Mouse (Mus musculus): ENCODE measurements at regions not wholly inside any gene's neighbourhood (a gene's known extent, or its start where the extent isn't known, plus 50 kb on each side); places are given as distances from the start of the nearest gene placed in this dataset.

DNA sequence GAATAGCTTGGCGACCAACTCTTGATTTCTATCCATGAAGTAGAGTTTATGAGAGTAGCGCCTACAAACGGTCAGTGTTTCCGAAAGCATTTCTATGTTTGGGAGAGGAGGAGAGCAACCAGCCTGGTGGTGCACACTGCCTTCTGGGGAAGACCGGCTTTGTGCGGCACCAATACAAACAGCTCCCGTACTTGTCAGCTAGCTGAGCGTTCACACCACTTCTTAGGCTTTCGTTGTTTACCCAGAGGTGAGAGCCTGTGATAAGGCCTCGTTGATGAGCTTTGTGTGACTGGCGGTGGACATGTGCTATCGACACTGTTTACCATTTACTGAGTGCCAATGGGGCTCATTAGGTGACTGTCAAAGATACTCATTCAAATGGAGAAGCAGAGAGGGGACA, 162.0 kb downstream of the Chic2 start:
- Histone ChIP-seq H3K9me3 (no peaks in the 10 kb centered on the region), H3K27ac (no peak overlapping the region), H3K9ac (no peak overlapping the region), H3K36me3 (no peaks in the 10 kb centered on the region), H3K27me3 (no peaks in the 10 kb centered on the region), H3K4me3 (no peak overlapping the region), H3K4me2 (no peak overlapping the region), H3K4me1 (peaks cover 17% of the 10 kb centered on the region)
- 91% methylated on average over 12 of the region's 12 CpGs for WGBS
- no peak for ATAC-seq (ENCODE audit: insufficient number of reproducible peaks, insufficient read depth, low FRiP score, low TSS enrichment, low read depth)

DNA sequence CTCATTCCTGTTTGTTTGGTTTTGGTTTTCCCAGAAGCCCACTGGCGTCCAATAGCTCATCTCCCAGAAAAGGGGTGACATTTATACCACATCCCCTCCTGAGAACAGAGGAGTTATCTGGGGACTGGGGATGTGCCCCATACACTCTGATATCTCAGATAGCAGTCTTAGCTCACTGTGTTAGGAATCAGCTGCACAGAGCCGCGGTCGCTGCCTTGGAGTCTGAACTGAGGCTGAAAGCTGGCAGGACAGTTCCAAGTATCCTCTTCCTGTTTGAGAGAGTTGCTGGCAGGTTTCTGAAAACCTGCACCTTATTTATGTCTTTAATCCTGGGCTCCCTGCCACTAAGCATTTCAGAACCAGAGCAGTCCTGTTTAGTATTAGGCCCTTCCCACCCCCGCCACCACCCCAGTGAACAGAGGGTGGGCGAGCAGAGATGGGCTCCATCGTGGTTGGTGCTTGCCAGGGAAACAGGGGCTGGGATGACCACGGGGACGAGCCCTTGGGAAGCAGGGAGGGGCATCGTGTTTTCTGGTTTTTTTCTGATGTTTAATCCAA, 163.8 kb downstream of the Chic2 start:
- Histone ChIP-seq H3K36me3 (no peaks in the 10 kb centered on the region), H3K4me3 (no peak overlapping the region), H3K4me1 (peaks cover 20% of the 10 kb centered on the region), H3K9me3 (no peaks in the 10 kb centered on the region), H3K27ac (peak overlapping the region; percentile 72), H3K27me3 (no peaks in the 10 kb centered on the region), H3K9ac (no peak overlapping the region), H3K4me2 (peak overlapping the region; percentile 7; the same call in 1 of the 2 replicates)
- ATAC-seq (ENCODE audit: insufficient number of reproducible peaks, insufficient read depth, low FRiP score, low TSS enrichment, low read depth): peak; percentile 59; the same call in 1 of the 2 replicates
- WGBS: 32% methylated on average over 10 of the region's 10 CpGs

DNA sequence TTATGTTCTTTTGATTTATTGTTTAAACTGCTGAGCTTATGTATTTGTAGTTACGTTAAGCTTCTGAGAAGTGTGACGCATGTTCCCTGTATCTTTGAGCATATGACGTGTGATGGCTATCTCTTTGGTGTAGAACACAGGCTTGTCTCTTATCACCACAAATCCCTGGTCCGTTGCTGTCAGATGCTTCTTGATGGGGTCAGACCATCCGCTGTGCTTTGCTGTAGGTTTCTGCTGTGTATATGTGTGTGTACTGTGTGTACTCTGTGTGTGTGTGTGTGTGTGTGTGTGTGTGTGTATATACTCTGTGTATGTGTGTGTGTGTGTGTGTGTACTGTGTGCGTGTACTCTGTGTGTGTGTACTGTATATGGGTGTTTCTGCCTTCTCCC, 164.5 kb downstream of the Chic2 start:
- WGBS: 77% methylated on average over 6 of the region's 6 CpGs
- Histone ChIP-seq H3K4me3 (no peak overlapping the region), H3K27ac (no peak overlapping the region), H3K36me3 (no peaks in the 10 kb centered on the region), H3K9ac (no peak overlapping the region), H3K4me2 (no peak overlapping the region), H3K4me1 (peaks cover 20% of the 10 kb centered on the region), H3K9me3 (no peaks in the 10 kb centered on the region), H3K27me3 (no peaks in the 10 kb centered on the region)
- no peak for ATAC-seq (ENCODE audit: insufficient number of reproducible peaks, insufficient read depth, low FRiP score, low TSS enrichment, low read depth)

DNA sequence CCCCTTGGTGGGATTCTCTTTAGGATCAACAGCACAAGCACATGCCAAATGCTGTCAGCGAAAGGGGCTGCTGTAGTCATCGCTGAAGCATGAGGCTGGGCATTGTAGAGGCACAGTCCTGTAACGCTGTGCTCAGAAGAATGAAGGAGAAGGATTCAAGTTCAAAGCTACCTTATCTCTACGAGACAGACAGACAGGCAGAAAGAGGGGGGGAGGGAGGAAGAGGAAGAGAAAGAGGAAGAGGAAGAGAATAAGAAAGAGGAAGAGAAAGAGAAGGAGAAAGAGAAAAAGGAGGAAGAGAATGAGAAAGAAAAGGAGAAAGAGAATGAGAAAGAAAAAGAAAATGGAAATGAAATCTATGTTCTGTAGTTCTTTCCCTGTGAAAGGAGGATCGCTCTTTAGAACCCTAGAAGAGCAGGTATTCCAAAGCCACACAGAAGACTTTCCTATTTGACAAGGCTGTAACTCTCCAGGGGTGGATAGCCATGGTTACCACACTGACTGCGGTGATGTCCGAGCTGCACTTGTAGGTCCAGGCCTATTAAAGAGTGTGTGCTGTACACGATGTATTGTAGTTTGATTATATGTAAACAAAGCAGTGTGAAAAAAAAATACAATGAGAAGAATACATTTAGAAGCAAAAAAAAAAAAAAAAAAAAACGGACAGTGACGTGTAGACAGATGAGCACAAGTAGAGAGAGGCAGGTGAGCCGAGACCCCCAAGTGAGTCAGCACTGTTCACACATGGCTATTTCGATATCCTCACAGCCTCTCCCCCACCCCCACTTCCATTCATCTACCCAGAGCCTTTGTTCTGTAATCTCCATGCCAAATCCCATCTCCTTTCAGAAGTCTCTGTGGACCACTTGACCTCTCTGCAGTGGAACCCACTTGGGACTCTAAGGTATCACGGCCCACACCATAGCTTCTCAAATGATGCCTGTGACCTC, 165.2 kb downstream of the Chic2 start:
- no peaks in the 10 kb centered on the region for H3K9me3 ChIP-seq
- H3K27ac ChIP-seq: no peak overlapping the region
- no peak overlapping the region for H3K9ac ChIP-seq
- WGBS: 81% methylated on average over 13 of the region's 13 CpGs
- no peak for ATAC-seq (ENCODE audit: insufficient number of reproducible peaks, insufficient read depth, low FRiP score, low TSS enrichment, low read depth)
- no peaks in the 10 kb centered on the region for H3K27me3 ChIP-seq
- no peaks in the 10 kb centered on the region for H3K36me3 ChIP-seq
- H3K4me3 ChIP-seq: no peak overlapping the region
- H3K4me2 ChIP-seq: no peak overlapping the region
- H3K4me1 ChIP-seq: peaks cover 25% of the 10 kb centered on the region

DNA sequence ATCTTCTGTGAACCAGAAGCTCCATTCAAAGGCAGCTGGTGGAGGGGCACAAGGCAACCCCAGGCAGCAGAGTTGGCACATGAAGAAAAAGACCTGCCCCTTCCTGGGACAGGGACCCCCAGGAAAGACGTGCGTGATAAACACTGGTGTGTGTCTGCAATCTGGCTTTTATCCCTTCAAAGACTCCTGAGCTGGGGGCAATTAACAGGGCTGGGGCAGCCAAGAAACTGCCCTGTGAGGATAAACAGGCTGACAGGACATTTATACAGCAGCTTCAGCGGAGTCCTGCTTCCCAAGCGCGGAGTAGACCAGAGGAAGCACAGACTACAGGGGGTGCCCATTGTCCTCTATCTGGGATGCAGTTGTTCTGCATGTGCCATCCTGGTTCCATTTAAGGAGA, 167.0 kb downstream of the Chic2 start:
- Histone ChIP-seq H3K36me3 (no peaks in the 10 kb centered on the region), H3K27me3 (no peaks in the 10 kb centered on the region), H3K9me3 (no peaks in the 10 kb centered on the region), H3K4me3 (no peak overlapping the region), H3K4me2 (no peak overlapping the region), H3K9ac (no peak overlapping the region), H3K4me1 (peaks cover 25% of the 10 kb centered on the region), H3K27ac (0 out of 2 replicates have a peak overlapping the region, but pooled peaks have one; percentile 18)
- ATAC-seq (ENCODE audit: insufficient number of reproducible peaks, insufficient read depth, low FRiP score, low TSS enrichment, low read depth): no peak
- 44% methylated on average over 5 of the region's 5 CpGs for WGBS

DNA sequence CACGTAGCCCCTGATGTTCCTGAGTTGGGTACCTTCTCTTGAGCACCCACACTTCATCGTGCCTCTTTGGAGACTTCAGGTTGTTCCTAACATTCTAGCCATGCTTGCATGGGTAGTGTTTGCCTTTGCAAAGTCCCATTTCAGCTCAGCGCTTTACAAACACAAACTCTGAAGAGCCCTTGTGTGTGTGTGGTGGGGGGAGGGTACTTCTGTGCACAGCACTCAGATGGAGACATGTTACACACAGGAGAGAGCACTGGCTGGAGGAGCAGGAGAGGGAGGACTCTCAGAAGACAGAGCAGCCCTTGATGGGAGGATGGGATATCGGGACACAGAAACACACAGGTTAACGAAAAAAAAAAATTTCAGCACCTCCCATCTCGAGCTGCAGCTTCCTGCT, 167.4 kb downstream of the Chic2 start:
- Histone ChIP-seq H3K27me3 (no peaks in the 10 kb centered on the region), H3K4me1 (peaks cover 25% of the 10 kb centered on the region), H3K9me3 (no peaks in the 10 kb centered on the region), H3K4me2 (no peak overlapping the region), H3K27ac (no peak overlapping the region), H3K9ac (no peak overlapping the region), H3K36me3 (no peaks in the 10 kb centered on the region), H3K4me3 (no peak overlapping the region)
- WGBS: 55% methylated on average over 6 of the region's 6 CpGs
- no peak for ATAC-seq (ENCODE audit: insufficient number of reproducible peaks, insufficient read depth, low FRiP score, low TSS enrichment, low read depth)

DNA sequence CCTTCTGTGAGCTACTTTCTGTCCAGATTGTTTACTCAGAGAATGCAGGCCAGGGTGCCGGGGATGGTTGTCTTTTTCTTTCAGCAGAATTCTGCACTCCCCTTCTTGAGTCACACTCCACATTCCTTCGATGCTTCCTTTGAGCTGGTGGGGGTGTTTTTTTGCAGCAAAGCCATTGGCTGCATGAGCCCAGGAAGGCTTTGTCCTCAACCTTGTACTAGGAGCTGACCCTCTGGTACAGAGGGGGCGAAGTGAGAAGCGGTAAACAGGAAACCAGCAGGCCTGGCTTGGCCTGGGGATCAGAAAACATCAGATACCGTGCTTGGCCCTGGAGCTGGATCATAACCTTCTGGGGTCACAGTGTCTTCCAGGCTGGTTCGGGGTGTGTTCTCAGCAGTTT, 169.9 kb downstream of the Chic2 start:
- no peak for ATAC-seq (ENCODE audit: insufficient number of reproducible peaks, insufficient read depth, low FRiP score, low TSS enrichment, low read depth)
- peaks cover 11% of the 10 kb centered on the region for H3K4me1 ChIP-seq
- no peaks in the 10 kb centered on the region for H3K36me3 ChIP-seq
- no peak overlapping the region for H3K4me2 ChIP-seq
- H3K9ac ChIP-seq: no peak overlapping the region
- H3K4me3 ChIP-seq: no peak overlapping the region
- no peaks in the 10 kb centered on the region for H3K27me3 ChIP-seq
- 40% methylated on average over 6 of the region's 6 CpGs for WGBS
- no peaks in the 10 kb centered on the region for H3K9me3 ChIP-seq
- H3K27ac ChIP-seq: no peak overlapping the region

DNA sequence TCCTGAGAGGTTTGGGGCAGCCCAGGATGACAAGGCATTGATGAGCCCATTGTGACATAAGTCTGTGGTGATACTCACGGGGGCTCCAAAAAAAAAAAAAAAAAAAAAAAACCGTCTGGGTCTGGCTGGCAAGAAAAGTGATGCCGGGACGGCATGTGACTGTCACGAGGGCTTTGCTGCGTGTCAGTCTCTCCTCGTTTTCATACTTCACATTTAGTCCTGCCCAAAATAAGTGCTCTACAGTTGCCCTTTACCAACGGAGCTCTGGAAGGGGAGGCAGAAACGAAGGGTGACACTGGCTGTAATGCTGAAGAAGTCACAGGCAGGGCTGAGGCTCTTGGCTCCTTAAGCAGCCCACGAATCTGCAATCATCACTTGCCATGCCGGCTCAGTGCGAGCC, 167.9 kb upstream of the Lnx1 start:
- no peak overlapping the region for H3K4me3 ChIP-seq
- H3K4me1 ChIP-seq: 0 out of 2 replicates have a peak, but pooled peaks cover 5% of the 10 kb centered on the region
- H3K27me3 ChIP-seq: no peaks in the 10 kb centered on the region
- no peaks in the 10 kb centered on the region for H3K36me3 ChIP-seq
- H3K4me2 ChIP-seq: no peak overlapping the region
- no peak overlapping the region for H3K27ac ChIP-seq
- H3K9ac ChIP-seq: no peak overlapping the region
- 71% methylated on average over 12 of the region's 12 CpGs for WGBS
- no peaks in the 10 kb centered on the region for H3K9me3 ChIP-seq
- ATAC-seq (ENCODE audit: insufficient number of reproducible peaks, insufficient read depth, low FRiP score, low TSS enrichment, low read depth): no peak

DNA sequence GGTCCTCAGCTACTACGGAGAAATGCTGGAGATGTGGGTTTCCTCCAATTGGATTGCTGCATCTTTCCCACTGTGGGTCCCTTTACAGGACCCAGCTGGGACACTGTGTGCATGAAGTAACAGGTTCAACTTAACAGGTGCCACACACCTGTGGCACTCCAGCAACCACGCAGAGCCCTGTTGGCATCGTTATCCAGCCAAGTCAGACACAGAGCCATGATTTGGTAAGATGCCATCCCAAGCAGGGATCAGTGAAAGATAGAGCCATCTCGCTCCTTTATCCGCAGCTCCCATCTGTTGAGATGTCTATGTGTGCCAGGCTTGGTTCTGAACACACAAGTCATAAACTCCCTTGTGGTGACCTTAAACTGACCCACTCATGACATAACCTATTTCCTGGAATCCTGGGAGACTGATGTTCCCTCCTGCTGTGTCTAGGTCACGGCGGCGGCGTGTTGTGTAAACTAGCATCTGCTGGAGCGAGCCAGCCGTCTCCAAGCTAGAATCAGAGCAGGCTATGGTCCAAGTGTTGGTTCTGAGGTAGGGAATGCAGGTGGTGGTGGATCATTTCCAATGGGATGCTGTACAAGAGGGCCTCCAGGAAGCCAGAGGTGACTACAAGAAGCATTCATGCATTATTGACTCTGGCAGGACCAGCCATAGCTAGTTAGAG, 164.5 kb upstream of the Lnx1 start:
- 92% methylated on average over 11 of the region's 11 CpGs for WGBS
- Histone ChIP-seq H3K27ac (no peak overlapping the region), H3K9ac (no peak overlapping the region)

DNA sequence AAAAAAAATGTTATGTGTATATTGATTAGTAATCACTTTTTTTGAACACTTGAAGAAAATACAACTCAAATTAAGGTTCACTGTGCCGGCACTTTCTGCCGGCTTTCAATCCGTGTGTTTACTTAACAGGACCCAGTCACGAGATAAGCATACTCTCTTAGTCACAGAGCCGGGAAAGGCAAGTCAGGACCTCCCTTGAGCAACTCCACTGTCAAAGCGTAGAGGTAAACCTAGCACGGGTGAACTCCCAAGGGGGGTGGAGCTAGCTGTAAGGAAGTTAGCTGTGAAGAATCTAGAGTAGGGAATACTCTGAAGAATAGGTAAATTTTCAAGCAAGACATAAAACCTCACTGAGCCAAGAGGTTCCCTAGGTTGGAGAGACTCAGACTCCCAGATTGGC, 164.0 kb upstream of the Lnx1 start:
- no peaks in the 10 kb centered on the region for H3K27me3 ChIP-seq
- no peak overlapping the region for H3K4me2 ChIP-seq
- ATAC-seq (ENCODE audit: insufficient number of reproducible peaks, insufficient read depth, low FRiP score, low TSS enrichment, low read depth): no peak
- WGBS: 64% methylated on average over 7 of the region's 7 CpGs
- no peaks in the 10 kb centered on the region for H3K4me1 ChIP-seq
- no peak overlapping the region for H3K4me3 ChIP-seq
- no peaks in the 10 kb centered on the region for H3K36me3 ChIP-seq
- no peak overlapping the region for H3K27ac ChIP-seq
- H3K9me3 ChIP-seq: no peaks in the 10 kb centered on the region
- no peak overlapping the region for H3K9ac ChIP-seq

More for the DNA sequence above, 164.5 kb upstream of the Lnx1 start:
- no peak overlapping the region for H3K4me2 ChIP-seq
- H3K9me3 ChIP-seq: no peaks in the 10 kb centered on the region
- ATAC-seq (ENCODE audit: insufficient number of reproducible peaks, insufficient read depth, low FRiP score, low TSS enrichment, low read depth): no peak
- no peaks in the 10 kb centered on the region for H3K36me3 ChIP-seq
- no peak overlapping the region for H3K4me3 ChIP-seq
- H3K4me1 ChIP-seq: no peaks in the 10 kb centered on the region
- no peaks in the 10 kb centered on the region for H3K27me3 ChIP-seq

DNA sequence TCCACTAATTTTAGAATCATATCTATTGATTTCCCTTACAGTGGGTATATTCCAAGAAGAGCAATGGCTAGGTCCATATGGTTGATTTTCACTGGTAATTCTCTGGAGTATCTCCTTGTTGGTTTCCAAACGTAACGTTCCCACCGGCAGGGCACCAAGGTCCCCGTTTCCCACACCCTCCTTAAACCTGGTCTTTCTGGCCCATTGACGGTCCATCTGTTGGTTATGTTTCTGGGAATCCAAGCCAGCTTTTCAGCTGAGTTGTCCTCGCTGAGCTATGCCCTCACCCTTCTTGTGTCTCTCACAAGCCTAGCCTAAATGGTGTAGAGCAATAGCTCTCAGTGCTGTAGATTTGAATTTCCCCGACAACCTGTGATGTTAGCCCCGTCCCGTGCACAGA, 162.7 kb upstream of the Lnx1 start:
- ATAC-seq (ENCODE audit: insufficient number of reproducible peaks, insufficient read depth, low FRiP score, low TSS enrichment, low read depth): no peak

More for the DNA sequence above, 162.7 kb upstream of the Lnx1 start:
- no peaks in the 10 kb centered on the region for H3K36me3 ChIP-seq
- H3K4me1 ChIP-seq: no peaks in the 10 kb centered on the region
- no peak overlapping the region for H3K27ac ChIP-seq
- no peaks in the 10 kb centered on the region for H3K9me3 ChIP-seq
- H3K27me3 ChIP-seq: no peaks in the 10 kb centered on the region
- H3K4me2 ChIP-seq: no peak overlapping the region
- H3K9ac ChIP-seq: no peak overlapping the region
- 91% methylated on average over 9 of the region's 9 CpGs for WGBS
- H3K4me3 ChIP-seq: no peak overlapping the region

All from embryonic facial prominence, embryonic 13.5 days (tissue).